Mouse (Mus musculus) right cerebral cortex, postnatal 4 days (tissue): ENCODE data around the gene Xxylt1.

Experiments used
- DNase-seq: peaks from one replicate; pipeline ENCODE4 v3.0.0-alpha.2; 2022

Xxylt1 gene

DNA sequence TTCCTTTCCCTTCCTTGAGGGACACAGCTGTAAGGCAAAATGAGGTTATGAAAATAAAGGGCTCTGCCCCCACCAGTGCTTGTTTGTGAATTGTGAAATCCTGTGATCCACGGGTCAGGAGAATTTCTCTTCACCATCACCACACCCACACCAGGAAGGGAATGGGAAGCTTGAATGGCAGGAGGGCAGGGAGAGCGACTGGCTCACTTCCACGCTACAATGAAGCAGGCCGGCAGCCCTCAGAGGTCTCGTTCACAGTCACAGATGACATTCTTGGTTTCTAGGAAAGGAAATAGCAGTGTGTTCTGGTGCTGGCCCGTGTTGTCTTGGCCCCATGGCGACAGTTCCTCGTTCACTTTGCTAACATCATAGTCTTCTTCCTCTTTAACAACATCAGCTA lies 136.3 kb downstream of the Xxylt1 start:
- DNase-seq, result no peak

DNA sequence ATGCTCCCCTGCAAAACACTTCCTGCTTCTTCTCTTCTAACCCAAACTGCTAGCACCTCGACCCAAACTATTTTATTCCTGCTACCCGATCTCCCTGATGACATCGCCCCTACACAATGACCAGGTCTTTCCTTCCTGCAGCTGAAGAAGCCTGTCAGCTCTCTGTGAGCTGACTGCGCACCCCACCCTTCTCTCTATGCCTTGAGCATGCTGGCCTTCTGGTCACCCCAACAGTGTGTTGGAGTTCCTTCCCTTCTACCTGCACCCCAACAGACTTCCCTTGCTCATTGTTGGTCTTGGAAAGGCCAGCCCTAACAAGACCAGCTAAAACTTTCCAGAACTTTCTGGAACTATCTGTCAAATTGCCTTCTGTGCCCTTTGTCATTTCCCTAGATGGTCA lies 137.3 kb downstream of the Xxylt1 start:
- DNase-seq, result no peak

DNA sequence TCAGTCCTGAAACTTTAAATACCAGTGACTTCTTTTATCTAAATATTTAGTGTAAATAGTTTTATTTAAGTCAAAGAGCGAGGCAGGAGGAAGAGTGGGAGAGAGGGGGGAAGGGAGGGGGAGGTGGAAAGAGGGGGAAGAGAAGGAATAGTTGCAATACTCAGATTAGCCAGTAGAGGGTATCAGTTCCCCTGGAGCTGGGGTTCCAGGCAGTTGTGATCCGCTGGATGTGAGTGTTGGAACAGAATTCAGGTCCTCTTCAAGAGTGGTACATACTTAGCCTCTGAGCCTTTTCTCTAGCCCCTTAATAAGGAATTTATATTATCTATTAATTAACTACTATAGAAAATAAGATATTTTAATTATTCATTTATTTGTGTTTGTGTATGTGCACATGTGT lies 140.5 kb downstream of the Xxylt1 start:
- DNase-seq, result no peak

DNA sequence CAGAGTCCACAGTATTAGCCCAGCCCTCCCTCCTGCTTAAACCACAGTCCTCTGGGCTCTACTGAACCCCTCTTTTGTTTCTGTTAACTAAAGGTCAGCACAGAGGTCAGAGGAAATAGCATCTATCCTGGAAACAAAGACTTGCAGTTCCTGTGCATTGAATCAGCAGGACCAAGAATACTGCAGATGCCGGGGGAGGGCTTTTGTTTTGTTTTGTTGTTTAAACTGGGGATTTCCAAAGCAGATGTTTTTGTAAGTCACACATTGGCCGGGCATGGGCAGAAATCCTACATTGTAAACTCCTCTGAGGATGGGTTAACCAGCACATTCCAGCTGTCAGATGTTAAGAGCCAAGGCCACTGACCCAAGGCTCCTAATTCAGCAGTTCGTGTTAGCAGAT lies 141.3 kb downstream of the Xxylt1 start:
- DNase-seq, result no peak

DNA sequence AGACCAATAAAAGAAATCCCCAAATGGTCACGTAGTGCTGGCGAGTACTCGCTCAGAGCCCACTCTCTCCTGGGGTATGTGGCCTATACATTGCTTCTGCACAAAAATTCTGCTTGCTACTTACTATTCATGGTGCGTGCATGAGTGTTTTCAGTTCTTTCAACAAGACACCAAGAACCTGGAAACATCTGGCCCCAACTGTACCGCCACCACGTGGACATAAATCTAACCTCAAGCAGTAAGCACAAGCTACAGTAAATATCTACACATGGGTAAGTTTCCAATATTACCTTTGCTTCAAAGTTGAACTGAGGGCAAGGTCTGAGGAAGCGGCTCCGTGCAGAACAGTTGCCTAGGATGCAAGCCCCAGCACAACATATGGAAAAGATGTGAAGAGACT lies 142.0 kb downstream of the Xxylt1 start:
- no peak for DNase-seq

DNA sequence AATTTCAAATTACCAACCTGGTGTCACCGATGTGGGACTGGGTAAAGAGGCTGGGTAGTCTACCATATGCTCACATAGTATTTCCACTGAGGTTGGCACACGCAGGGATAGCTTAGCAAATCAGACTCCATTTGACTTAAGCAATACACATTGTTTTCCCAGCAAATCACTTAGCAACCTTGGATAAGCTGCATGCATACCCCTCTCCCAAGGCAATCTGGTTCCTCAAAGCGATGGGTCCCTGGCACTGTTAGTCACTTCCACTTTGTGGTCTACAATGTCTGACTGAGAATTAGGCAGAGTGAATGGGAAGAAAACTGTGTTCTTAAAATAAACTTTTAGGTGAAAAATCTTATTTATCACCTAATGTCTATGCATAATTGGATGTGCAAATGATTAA lies 142.6 kb downstream of the Xxylt1 start:
- DNase-seq, result no peak

DNA sequence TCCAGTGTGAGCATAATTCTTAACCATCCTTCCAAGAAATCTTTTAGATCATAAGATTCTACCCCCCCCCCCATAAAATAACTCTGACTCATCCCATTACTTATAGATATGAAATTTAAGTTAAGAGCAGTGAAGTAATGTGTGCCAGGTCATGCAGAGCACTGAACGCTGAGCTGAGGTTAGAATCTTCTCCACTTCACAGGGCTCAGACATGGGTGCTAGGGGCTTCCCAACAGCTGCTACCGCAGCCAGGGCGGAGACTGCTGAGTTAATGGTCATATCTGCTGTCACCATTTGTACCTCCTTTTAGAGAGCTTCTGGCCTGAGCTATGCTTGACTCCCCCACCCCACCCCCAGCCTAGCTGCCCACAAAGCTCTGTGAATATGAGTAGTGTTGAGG lies 143.6 kb downstream of the Xxylt1 start:
- no peak for DNase-seq

DNA sequence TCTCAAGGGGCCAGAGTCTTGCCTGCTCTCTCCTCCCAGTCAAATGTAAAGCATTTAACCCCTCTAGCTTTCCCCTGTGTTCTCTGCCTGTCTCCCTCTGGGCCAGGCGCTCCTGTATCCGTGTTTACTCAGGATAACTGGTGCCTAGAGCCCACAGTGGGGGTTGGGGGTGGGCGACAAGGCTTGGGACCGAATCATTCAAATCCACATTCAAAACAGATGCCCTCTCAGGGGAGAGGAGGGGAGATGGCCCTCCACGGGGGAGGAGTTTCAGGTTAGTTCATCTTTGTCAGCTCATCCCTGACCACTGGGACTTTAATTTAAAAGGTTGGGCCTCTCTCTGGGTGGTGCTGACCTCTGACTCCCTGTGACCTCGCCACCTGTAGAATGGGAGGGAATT lies 144.8 kb downstream of the Xxylt1 start:
- DNase-seq, result no peak

DNA sequence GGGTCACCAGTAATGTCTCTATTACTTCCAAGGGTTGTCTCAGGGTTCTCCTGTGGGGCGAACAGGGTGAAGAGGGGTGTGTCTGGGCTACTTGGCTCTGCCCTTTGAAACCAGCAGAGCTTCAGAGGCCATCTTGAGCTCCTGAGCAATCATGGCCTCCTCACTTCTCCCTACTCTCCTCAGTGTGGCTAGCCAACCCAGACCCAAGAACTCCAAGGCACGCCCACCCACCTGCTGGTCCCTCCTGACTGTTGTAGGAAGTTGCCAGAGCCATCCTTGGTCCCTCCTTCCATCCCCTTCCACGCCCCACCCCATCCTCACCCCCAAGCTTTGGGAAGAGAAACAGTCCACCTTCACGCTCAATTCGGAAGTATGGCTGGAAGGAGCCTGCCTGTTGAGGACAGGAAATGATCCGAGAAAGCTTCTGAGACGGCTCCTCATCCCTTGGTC lies 145.2 kb downstream of the Xxylt1 start:
- no peak for DNase-seq

DNA sequence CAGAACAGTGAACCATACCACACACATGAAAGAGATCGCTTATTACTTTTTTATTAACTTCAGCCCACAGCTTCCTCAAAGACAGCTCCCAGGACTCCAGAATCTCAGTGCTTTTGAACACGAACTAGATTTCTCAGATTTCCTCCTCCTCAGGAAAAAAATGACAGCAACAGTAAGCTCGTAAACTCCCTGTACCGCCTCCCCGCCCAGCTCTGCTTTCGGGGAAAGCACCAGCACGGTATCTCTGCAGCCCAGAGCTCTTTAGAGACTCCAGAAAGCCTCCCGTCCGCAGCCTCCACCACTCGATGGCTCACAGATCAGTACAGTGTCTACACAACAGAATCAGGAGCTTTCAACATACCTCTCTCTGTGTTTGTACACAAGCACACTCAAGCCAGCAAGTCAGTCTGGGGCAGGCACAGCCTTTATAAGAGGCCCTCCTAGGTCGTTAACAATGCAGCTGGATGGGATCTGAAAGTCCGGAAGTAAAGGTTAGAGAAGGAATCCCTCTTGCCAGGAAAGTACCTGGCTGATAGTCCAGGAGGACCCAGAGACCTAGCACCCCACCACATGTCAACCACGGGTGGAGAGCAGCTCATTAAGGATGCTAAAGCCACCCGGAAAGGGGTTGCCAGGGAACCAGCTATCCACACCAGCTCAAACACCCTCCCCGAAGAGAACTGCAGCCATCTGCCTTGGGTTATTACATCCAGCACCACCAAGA lies 146.1 kb downstream of the Xxylt1 start:
- no peak for DNase-seq

DNA sequence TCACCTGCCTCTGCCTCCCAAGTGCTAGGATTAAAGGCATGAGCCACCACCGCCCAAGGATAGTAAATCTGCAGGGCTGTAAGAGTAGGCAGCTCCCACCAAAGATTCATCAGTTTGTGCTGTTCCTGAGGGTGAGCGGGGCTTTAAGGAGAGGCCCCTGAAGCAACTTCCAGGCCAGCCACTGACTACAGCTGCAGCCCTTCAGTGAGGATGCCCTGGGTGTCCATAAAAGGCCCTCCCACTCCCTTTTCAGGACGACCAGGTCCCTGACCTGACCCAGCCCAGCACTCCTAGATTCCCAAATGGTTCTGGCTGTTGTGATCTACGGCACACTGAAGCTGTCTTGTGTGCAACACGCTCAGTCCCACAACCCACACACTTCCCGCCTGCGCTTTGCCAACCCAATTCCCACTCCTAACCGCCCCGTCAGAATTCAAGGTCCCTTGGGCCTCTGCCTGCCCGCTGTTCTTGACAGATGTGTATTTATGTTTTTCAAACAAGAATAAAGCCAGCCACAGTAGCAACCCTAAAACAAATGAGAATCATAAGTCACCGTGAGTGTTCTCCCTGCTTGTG lies 146.9 kb downstream of the Xxylt1 start:
- no peak for DNase-seq

DNA sequence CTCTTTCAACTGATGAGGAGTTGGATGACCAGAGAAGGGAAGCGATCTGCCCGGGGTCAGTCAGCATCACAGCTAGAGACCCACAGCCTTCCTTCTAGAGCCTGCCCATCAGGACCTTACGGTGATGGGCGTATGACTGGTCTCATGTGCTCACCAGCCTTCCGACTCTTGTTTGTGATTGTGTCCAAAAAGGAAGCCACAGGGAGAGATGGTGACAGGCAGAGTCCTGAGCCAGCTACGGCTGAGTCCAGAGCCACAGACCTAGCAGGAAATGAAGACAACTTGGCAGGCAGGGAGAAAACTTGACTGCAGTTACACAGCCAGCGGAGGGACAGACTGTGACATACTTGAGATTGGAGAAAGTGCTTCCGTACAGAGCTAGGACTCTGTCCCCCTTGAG lies 147.9 kb downstream of the Xxylt1 start:
- no peak for DNase-seq

DNA sequence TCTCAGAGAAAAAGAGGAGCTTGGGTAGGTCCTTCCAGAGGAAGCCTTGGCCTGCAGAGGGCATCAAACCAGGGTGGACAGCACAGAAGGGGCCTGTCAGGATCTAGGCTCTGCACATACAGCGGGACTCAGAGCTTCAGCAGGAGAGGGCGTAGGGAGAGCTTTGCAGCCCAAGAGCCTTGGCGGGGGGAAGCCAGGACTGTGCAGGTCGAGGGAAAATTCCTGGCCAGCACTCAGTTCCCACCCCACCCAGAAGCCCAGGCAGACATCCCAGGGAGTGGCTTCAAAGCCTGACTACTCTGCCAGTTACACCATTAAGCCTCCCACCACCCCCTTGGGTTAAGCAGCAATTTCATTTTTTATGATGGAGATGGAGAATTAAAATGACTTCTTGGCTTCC lies 148.4 kb downstream of the Xxylt1 start:
- DNase-seq, result no peak

DNA sequence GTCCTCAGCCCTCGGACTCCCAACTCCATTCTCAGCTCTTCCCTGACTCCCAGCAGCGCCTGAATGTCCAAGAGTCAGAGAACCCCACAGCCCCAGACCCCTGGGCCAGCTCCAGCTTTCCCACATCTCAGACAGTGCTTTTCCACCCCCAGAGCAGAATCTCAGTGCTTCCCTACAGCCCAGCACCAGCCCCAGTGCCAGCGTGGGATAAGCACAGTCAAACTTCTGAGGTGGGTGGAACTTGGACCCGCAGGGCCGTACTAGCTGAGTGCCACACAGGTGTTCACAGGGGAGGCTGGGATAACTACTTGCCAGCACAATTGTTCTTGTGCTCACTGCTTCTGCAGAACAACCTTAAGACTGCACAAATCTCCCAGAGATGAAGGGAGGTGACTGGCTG lies 149.0 kb downstream of the Xxylt1 start:
- no peak for DNase-seq

DNA sequence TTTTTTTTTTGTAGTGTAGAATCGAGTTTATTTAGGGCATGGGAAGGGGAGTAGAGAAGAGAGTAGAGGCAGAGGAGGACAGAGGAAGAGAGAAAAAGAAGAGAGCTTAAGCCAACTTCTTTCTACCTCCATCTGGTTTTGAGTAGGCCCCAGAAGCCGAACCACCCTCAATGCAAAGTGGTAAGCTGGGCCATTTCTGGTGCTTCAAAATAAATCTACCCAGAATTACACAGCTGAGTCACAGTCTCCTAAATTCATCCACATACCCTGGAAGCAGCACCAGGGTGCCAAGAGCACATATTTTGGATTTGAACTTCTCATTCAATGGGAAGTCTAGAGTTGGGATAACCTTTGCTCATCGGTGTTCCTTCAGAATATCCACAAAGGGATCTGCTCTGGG lies 152.1 kb downstream of the Xxylt1 start:
- DNase-seq, result no peak

DNA sequence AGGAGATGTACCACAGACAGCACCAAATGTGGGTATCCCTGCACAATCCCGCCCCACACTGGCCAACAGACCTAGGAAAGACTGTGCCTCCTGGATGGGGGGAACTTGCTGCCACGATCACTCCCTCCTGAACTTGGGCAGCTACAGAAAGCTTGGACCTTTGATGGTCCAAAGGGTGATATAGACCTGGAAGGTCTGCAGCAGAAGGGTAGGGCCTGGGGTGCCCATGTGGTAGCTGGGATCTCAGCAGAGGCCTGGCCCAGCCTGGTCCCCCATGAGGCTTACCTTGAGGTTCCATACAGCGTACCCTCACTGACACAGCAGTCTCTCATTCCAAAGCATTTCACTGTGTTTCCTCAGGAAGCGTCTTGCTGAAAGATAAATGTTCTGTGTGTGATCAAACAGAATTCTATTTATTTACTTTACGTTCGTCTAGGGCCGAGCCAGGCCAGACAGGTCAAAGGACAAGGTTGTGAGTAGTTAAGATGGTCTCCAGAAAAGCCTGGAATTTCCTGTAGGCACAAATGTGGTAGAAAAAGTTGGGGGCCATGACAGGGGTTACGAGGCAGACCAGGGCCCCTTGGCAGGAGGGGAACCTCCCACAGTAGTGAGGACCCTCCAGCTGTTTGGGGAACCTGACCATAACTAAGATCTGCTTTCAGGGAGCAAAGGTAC lies 153.0 kb downstream of the Xxylt1 start:
- no peak for DNase-seq

DNA sequence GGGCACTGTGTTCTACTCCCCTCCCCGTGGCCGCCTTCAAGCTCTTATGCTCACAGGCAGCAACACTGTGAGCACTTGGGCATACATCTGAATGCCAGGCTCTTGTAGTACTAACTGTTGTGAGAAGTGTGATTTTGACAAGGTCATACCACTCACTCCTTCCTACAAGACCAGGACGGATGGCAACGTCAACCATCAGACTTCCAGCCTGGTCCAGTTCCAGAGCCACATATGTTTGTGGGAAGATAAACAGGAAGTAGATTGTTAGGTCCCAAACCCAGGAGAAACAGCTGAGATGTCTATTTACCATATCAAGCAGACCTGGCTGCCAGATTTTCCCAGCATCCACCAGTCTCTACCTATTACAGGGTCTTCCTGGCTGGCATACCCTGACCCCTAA lies 155.7 kb downstream of the Xxylt1 start:
- DNase-seq, result no peak

DNA sequence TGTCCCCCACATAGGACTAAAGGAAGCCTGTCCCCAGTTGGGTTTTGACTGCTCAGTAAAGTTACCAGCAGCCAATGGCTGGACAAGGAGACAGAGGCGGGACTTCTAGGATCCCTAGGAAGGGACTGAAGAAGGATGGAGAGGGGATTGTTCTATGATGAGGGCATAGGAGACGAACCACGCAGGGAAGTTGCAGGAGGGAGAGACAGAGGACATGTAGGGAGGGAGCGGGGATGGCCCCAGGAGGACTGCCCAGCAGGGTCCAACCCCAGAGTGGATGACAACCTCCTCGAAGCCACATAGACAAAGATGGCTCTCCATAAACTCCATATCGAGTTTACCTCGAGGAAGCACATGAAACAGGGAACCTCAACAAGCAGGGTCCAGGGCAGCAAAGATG lies 157.3 kb downstream of the Xxylt1 start:
- DNase-seq, result no peak

DNA sequence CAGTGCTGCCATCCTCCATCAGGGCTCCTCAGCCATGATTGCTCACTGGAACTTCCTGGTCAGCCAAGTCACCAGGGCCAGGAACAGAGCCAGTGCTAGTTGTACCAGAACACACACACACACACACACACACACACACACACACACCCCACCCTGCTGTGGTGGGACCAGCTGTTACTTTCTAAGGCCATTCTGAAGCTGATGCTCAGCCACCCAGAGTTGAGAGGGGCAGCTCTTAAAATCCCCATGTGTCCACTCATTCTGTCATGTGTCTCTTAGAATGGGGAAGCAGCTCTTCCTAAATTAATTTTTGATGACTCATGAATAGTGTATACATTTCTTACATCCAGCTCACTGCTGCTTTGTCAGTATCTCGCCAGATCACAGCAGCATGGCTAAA lies 158.7 kb downstream of the Xxylt1 start:
- DNase-seq, result no peak

DNA sequence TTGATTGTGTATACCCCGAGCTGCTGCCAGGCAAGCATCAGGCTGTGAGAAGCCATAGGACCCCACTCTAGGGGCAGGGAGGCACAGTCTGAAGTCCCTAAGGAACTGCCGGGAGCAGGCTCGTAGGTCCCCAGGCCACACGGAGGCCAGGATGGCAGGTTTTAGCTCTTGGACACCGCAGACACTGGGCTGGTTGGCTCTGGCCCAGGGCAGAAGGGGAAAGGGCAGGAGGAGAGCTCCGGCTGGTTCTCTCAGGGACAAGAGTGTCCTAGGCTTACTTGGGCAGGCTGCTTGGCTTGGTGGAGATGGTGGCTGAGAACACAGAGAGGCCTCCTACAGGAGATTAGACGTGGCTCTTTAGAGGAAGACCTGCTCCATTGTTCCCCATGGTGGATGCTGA lies 162.4 kb downstream of the Xxylt1 start:
- no peak for DNase-seq

DNA sequence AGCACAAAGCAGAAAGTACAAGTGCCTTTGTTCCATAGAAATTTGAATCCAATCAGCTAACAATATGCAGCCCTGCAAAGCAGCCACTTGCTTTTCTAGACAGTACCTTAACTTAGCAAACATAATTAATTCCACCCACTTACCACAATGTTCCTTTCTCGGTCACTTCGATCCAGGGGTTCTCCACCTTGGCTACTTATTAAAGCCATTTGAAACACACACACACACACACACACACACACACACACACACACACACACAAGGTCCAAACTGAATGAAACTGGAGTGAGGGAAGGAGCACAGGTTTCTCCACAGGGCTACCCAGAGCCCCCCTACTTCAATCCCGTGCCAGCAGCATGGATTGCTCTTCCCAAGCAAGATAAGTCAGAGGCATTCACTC lies 164.3 kb downstream of the Xxylt1 start:
- no peak for DNase-seq

DNA sequence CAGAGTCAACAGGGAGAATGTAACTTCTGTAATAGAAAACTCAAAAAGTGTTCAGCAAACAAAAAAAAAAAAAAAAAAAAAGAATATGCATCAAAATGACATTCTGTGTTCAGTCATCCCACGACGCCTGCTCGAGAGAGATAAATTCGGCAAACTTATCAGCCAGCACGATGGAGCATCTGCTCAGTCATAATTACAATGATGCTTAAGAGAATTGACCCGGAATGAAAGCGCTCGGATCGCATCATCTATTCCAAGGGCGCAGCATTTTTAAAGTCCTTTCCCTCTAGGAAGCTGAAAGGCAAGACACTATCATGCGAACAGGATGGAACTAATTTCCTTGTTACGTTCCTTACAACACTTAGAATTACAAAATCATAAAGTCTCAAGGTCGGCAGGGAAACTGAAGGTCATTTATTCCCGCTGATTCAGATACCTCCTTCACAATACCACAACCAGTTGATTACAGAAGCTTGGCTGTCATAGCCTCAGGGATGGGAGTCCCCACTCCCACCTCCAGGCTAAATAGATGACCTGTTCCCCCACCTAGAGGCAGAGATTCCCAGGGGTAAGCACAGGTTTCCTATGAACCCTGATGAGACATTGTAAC lies 165.5 kb downstream of the Xxylt1 start:
- DNase-seq, result no peak
